Comparison of ENCODE assay signal across 10 mouse cellular contexts in genomic region chr4:155208613-155209012, GRCm38 (mm10). TPM values are rescaled to one million over a fixed set of nuclear protein-coding genes. Genes with fewer than 3 reads are reported as not detected.
DNase-seq lines count a peak whose midpoint lies in the region; ATAC-seq and TF ChIP-seq lines count a peak whose summit lies in the region.
"Had no signal": no experiment of that assay in that cellular context is flagged by ENCODE, and none has a peak within 500 bp of the region (broad histone marks: within the 10 kb centered on the region; RNA-seq: fewer than 3 reads in every experiment).

No protein-coding gene starts in this region.

- no peak overlapping the region for H3K9ac ChIP-seq in heart, embryonic 13.5 days
- H3K9ac ChIP-seq in midbrain, embryonic 15.5 days, result no peak overlapping the region
- no peak overlapping the region for H3K9ac ChIP-seq in hindbrain, embryonic 12.5 days
- H3K9ac ChIP-seq: liver, embryonic 13.5 days had no signal

- no peak for TF ChIP-seq POLR2A in small intestine, adult 2 months (IDR thresholded peaks at IDR 0.05; ENCODE audit: low read depth, low read length)

- no peak overlapping the region for H3K4me3 ChIP-seq in heart, embryonic 13.5 days
- H3K4me3 ChIP-seq in midbrain, embryonic 10.5 days, result no peak overlapping the region
- no peak overlapping the region for H3K4me3 ChIP-seq in midbrain, embryonic 15.5 days
- H3K4me3 ChIP-seq in hindbrain, embryonic 12.5 days, result no peak overlapping the region
- H3K4me3 ChIP-seq in small intestine, adult 2 months (ENCODE audit: low read depth, low read length), result no peak overlapping the region
- H3K4me3 ChIP-seq: liver, embryonic 13.5 days had no signal

- no peak overlapping the region for H3K4me2 ChIP-seq in heart, embryonic 13.5 days
- no peak overlapping the region for H3K4me2 ChIP-seq in midbrain, embryonic 15.5 days
- H3K4me2 ChIP-seq in hindbrain, embryonic 12.5 days (replicated peaks), result no peak overlapping the region
- H3K4me2 ChIP-seq: liver, embryonic 13.5 days had no signal

- peaks cover 97% of the 10 kb centered on the region for H3K4me1 ChIP-seq in heart, embryonic 13.5 days
- peaks cover 64% of the 10 kb centered on the region for H3K4me1 ChIP-seq in midbrain, embryonic 10.5 days
- H3K4me1 ChIP-seq in midbrain, embryonic 15.5 days, result peaks cover 42% of the 10 kb centered on the region
- H3K4me1 ChIP-seq in hindbrain, embryonic 12.5 days, result peaks cover 53% of the 10 kb centered on the region
- H3K4me1 ChIP-seq in small intestine, adult 2 months (ENCODE audit: control insufficient read depth, insufficient read depth, insufficient read length, low read length), result peaks cover 51% of the 10 kb centered on the region

- WGBS in heart, embryonic 13.5 days, result 73% methylated on average over 7 of the region's 7 CpGs
- WGBS in midbrain, embryonic 10.5 days, result 69% methylated on average over 7 of the region's 7 CpGs
- 71% methylated on average over 7 of the region's 7 CpGs for WGBS in midbrain, embryonic 15.5 days
- 47% methylated on average over 7 of the region's 7 CpGs for WGBS in hindbrain, embryonic 12.5 days
- 59% methylated on average over 7 of the region's 7 CpGs for WGBS in small intestine, adult 2 months

- peaks cover 12% of the 10 kb centered on the region for H3K36me3 ChIP-seq in heart, embryonic 13.5 days
- H3K36me3 ChIP-seq in midbrain, embryonic 10.5 days, result peaks cover 39% of the 10 kb centered on the region
- H3K36me3 ChIP-seq in midbrain, embryonic 15.5 days (replicated peaks), result no peaks in the 10 kb centered on the region
- 0 out of 2 replicates have a peak, but pooled peaks cover 12% of the 10 kb centered on the region for H3K36me3 ChIP-seq in hindbrain, embryonic 12.5 days
- H3K36me3 ChIP-seq in small intestine, adult 2 months (ENCODE audit: control insufficient read depth, insufficient read depth, low read length), result peaks cover 12% of the 10 kb centered on the region

- TF ChIP-seq CTCF in small intestine, adult 2 months (IDR thresholded peaks at IDR 0.05; ENCODE audit: extremely low read depth, insufficient read length, insufficient replicate concordance, low read depth, low read length), result no peak

- H3K9me3 ChIP-seq in heart, embryonic 13.5 days, result no peaks in the 10 kb centered on the region
- no peaks in the 10 kb centered on the region for H3K9me3 ChIP-seq in midbrain, embryonic 10.5 days (replicated peaks)
- H3K9me3 ChIP-seq in midbrain, embryonic 15.5 days, result no peaks in the 10 kb centered on the region
- H3K9me3 ChIP-seq in hindbrain, embryonic 12.5 days (replicated peaks), result no peaks in the 10 kb centered on the region
- H3K9me3 ChIP-seq: liver, embryonic 13.5 days had no signal

- DNase-seq in heart, postnatal 10 days, result no peak
- DNase-seq in midbrain, embryonic 10.5 days (ENCODE audit: low spot score), result no peak
- DNase-seq: cerebellum, postnatal 14 days; gastrocnemius, postnatal 10 days; liver, embryonic 13.5 days had no signal

- no peak for ATAC-seq in heart, embryonic 13.5 days (ENCODE audit: extremely low read depth, insufficient number of reproducible peaks, low FRiP score, low TSS enrichment)
- ATAC-seq in midbrain, embryonic 15.5 days (replicated peaks), result no peak
- no peak for ATAC-seq in hindbrain, embryonic 12.5 days (ENCODE audit: low FRiP score)
- ATAC-seq in monocyte, adult 5-6 weeks (replicated peaks; ENCODE audit: insufficient number of reproducible peaks, low FRiP score, low TSS enrichment, poor library complexity, severe bottlenecking), result no peak

- H3K27ac ChIP-seq in heart, embryonic 13.5 days (replicated peaks), result peak overlapping the region; percentile 59; the same call in 1 of the 2 replicates
- peak overlapping the region; percentile 74 for H3K27ac ChIP-seq in midbrain, embryonic 10.5 days (replicated peaks)
- H3K27ac ChIP-seq in midbrain, embryonic 15.5 days, result no peak overlapping the region
- H3K27ac ChIP-seq in hindbrain, embryonic 12.5 days, result peak overlapping the region; percentile 62
- peak overlapping the region; percentile 88 for H3K27ac ChIP-seq in small intestine, adult 2 months (ENCODE audit: insufficient read depth, low read depth, low read length)

- H3K27me3 ChIP-seq in heart, embryonic 13.5 days (replicated peaks), result no peaks in the 10 kb centered on the region
- H3K27me3 ChIP-seq in midbrain, embryonic 10.5 days (ENCODE audit: low read depth, poor library complexity, severe bottlenecking), result no peaks in the 10 kb centered on the region
- H3K27me3 ChIP-seq in midbrain, embryonic 15.5 days (replicated peaks), result no peaks in the 10 kb centered on the region
- H3K27me3 ChIP-seq in hindbrain, embryonic 12.5 days, result no peaks in the 10 kb centered on the region
- H3K27me3 ChIP-seq in small intestine, adult 2 months (ENCODE audit: control insufficient read depth, insufficient read depth, low read length), result no peaks in the 10 kb centered on the region
- H3K27me3 ChIP-seq: liver, embryonic 13.5 days had no signal

- intact Hi-C loops in heart, postnatal 10 days (cut with DNase I), result no loop called here

RNA-seq across cellular contexts. Expression of gene Ski, which starts 13.8 kb away (rescaled TPM):
- 10.1 and 10.2 TPM in 2 replicates for polyA plus RNA-seq in heart, embryonic 13.5 days (2015; fragmentation: Nextera tagmentation; extraction: Ambion mirVana)
- 10 to 100 TPM; 89.2 to 89.6 TPM for total RNA-seq in heart, postnatal 10 days (2021)
- polyA plus RNA-seq in midbrain, embryonic 10.5 days (2016; fragmentation: Nextera tagmentation; extraction: Ambion mirVana), result 8.9 and 10.1 TPM in 2 replicates
- 10.1 and 10.8 TPM in 2 replicates for polyA plus RNA-seq in midbrain, embryonic 15.5 days (2015; fragmentation: Nextera tagmentation; extraction: Ambion mirVana)
- 12.6 and 13.5 TPM in 2 replicates for polyA plus RNA-seq in hindbrain, embryonic 12.5 days (2016; fragmentation: Nextera tagmentation; extraction: Ambion mirVana)
- polyA plus RNA-seq in small intestine, adult 2 months (2012; rRNA removed), result 27.8 and 48.0 TPM in 2 replicates
- total RNA-seq in monocyte, adult 5-6 weeks (2017), result 13.5 to 26.2 TPM (median 17.7 TPM) in 3 replicates

RNA-seq across cellular contexts. Expression of gene Faap20, which starts 41.0 kb away (rescaled TPM):
- 63.2 and 71.1 TPM in 2 replicates for polyA plus RNA-seq in heart, embryonic 13.5 days (2015; fragmentation: Nextera tagmentation; extraction: Ambion mirVana)
- total RNA-seq in heart, postnatal 10 days (2021), result 10 to 100 TPM; 25.7 to 28.2 TPM
- 118 and 120 TPM in 2 replicates for polyA plus RNA-seq in midbrain, embryonic 10.5 days (2016; fragmentation: Nextera tagmentation; extraction: Ambion mirVana)
- 78.5 and 87.4 TPM in 2 replicates for polyA plus RNA-seq in midbrain, embryonic 15.5 days (2015; fragmentation: Nextera tagmentation; extraction: Ambion mirVana)
- 90.8 and 98.6 TPM in 2 replicates for polyA plus RNA-seq in hindbrain, embryonic 12.5 days (2016; fragmentation: Nextera tagmentation; extraction: Ambion mirVana)
- 22.5 and 52.0 TPM in 2 replicates for polyA plus RNA-seq in small intestine, adult 2 months (2012; rRNA removed)
- 15.4 to 17.5 TPM (median 17.0 TPM) in 3 replicates for total RNA-seq in monocyte, adult 5-6 weeks (2017)
